Mouse (Mus musculus): ENCODE data around the gene Pcdh7.

DNA sequence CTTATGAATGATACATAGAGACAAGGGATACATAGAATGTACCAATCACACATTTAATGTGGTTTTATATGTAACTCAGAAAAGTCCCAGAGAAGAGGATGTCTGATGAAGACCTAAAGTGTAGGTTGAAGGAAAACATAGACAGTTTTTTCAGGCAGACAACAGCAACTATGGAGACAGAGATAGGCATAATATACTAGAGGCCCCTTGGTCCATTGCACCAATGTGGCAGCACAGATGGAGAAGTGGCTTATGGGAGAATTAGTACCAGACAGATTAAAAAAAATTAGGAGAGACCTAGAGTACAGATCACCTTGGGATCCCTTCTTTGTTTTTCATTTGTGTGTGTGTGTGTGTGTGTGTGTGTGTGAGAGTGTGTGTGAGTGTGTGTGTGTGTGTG, 41.2 kb downstream of the Pcdh7 start:
- no peak for TF ChIP-seq CTCF (IDR thresholded peaks at IDR 0.05; ENCODE audit: borderline replicate concordance, control insufficient read depth, extremely low read depth, insufficient read depth, low read length, poor library complexity)
- no peak for TF ChIP-seq POLR2A (IDR thresholded peaks at IDR 0.05; ENCODE audit: control insufficient read depth, extremely low read depth, insufficient read depth, low read length, poor library complexity)
